Comparison of ENCODE assay signal across 30 mouse cellular contexts in the genomic region with DNA sequence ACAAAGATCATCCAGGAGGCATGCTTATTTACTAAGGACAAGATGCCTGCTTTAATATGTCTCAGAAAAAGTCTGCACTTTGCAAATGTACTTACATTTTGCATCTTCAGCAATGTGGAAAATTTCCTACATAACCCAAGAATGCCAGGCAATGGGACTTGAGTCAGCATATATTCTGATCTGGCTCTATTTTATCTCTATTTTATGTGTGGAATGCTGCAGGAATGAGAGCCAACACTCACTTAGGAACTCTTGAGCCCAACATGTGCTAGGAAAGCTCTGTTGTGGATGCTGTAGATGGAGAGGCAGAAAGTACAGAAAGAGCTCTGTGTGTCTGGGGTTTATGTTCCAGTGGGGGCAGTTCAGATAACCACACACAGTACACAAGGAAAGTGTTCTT.
DNase-seq lines count a peak whose midpoint lies in the region; ATAC-seq lines count a peak whose summit lies in the region.
"Had no signal": no experiment of that assay in that cellular context is flagged by ENCODE, and none has a peak within 500 bp of the region (broad histone marks: within the 10 kb centered on the region; RNA-seq: fewer than 3 reads in every experiment).

No protein-coding gene starts in this region.

- no peak overlapping the region for H3K4me2 ChIP-seq in lung, embryonic 15.5 days
- no peak overlapping the region for H3K4me2 ChIP-seq in forebrain, embryonic 12.5 days
- H3K4me2 ChIP-seq: embryonic facial prominence, embryonic 12.5 days; embryonic facial prominence, embryonic 15.5 days; forebrain, embryonic 15.5 days; heart, embryonic 12.5 days; heart, embryonic 15.5 days; hindbrain, embryonic 13.5 days had no signal

- H3K4me3 ChIP-seq in lung, embryonic 15.5 days, result no peak overlapping the region
- H3K4me3 ChIP-seq in forebrain, embryonic 12.5 days (replicated peaks), result no peak overlapping the region
- H3K4me3 ChIP-seq: embryonic facial prominence, embryonic 12.5 days; embryonic facial prominence, embryonic 15.5 days; forebrain, embryonic 15.5 days; heart, embryonic 12.5 days; heart, embryonic 15.5 days; hindbrain, embryonic 10.5 days; hindbrain, embryonic 13.5 days had no signal

- peak overlapping the region; percentile 46 for H3K27ac ChIP-seq in lung, embryonic 15.5 days
- H3K27ac ChIP-seq in forebrain, embryonic 12.5 days, result no peak overlapping the region
- H3K27ac ChIP-seq: embryonic facial prominence, embryonic 12.5 days; embryonic facial prominence, embryonic 15.5 days; forebrain, embryonic 15.5 days; heart, embryonic 15.5 days; hindbrain, embryonic 10.5 days; hindbrain, embryonic 13.5 days; hindbrain, postnatal 0 days had no signal

- ATAC-seq in frontal cortex, adult (ENCODE audit: low TSS enrichment), result peak; percentile 74
- ATAC-seq in lung, embryonic 15.5 days (ENCODE audit: borderline replicate concordance, extremely low read depth, low FRiP score, low TSS enrichment), result no peak
- no peak for ATAC-seq in forebrain, embryonic 12.5 days (ENCODE audit: low FRiP score)
- ATAC-seq: activated CD4-positive, CD25-positive, alpha-beta regulatory T cell, adult 4 months; forebrain, embryonic 15.5 days; hindbrain, postnatal 0 days; inflammation-experienced regulatory T-cells, adult 6 months had no signal

- H3K9me3 ChIP-seq in lung, embryonic 15.5 days, result no peaks in the 10 kb centered on the region
- H3K9me3 ChIP-seq in forebrain, embryonic 12.5 days, result no peaks in the 10 kb centered on the region
- H3K9me3 ChIP-seq: embryonic facial prominence, embryonic 12.5 days; embryonic facial prominence, embryonic 15.5 days; forebrain, embryonic 15.5 days; heart, embryonic 12.5 days; heart, embryonic 15.5 days; hindbrain, embryonic 10.5 days; hindbrain, embryonic 13.5 days had no signal

- peaks cover 20% of the 10 kb centered on the region; the same call in 1 of the 2 replicates for H3K4me1 ChIP-seq in lung, embryonic 15.5 days
- no peaks in the 10 kb centered on the region for H3K4me1 ChIP-seq in forebrain, embryonic 12.5 days
- H3K4me1 ChIP-seq: embryonic facial prominence, embryonic 12.5 days; embryonic facial prominence, embryonic 15.5 days; forebrain, embryonic 15.5 days; heart, embryonic 15.5 days; hindbrain, embryonic 10.5 days; hindbrain, embryonic 13.5 days had no signal

- H3K27me3 ChIP-seq in lung, embryonic 15.5 days, result no peaks in the 10 kb centered on the region
- no peaks in the 10 kb centered on the region for H3K27me3 ChIP-seq in forebrain, embryonic 12.5 days
- H3K27me3 ChIP-seq: CH12.LX; embryonic facial prominence, embryonic 12.5 days; embryonic facial prominence, embryonic 15.5 days; forebrain, embryonic 15.5 days; heart, embryonic 12.5 days; heart, embryonic 15.5 days; hindbrain, embryonic 13.5 days had no signal

- no peak for DNase-seq in frontal cortex, postnatal 25 days (ENCODE audit: low spot score in 2 of 2)
- DNase-seq in lung, postnatal 36 days, result no peak
- peak; percentile 48 for DNase-seq in 3T3-L1 (ENCODE audit: low read depth, low spot score)
- peak; percentile 40 for DNase-seq in brain, adult 2 months (ENCODE audit: low read depth, low spot score)
- DNase-seq in thymus, postnatal 25 days, result no peak
- DNase-seq: adrenal gland, adult 8-10 months; adrenal gland, postnatal 25 days; B cell, adult 2 months; cerebellum, adult 18-20 months; cerebellum, adult 9-10 months; cerebellum, postnatal 25 days; gastrocnemius, postnatal 25 days; heart, adult 18-20 months; heart, postnatal 10 days; heart, postnatal 36 days had no signal

- no peaks in the 10 kb centered on the region for H3K36me3 ChIP-seq in lung, embryonic 15.5 days
- H3K36me3 ChIP-seq in forebrain, embryonic 12.5 days (replicated peaks), result no peaks in the 10 kb centered on the region
- H3K36me3 ChIP-seq: embryonic facial prominence, embryonic 12.5 days; embryonic facial prominence, embryonic 15.5 days; forebrain, embryonic 15.5 days; G1E; heart, embryonic 12.5 days; heart, embryonic 15.5 days; hindbrain, embryonic 10.5 days; hindbrain, embryonic 13.5 days had no signal

- no peak overlapping the region for H3K9ac ChIP-seq in lung, embryonic 15.5 days
- no peak overlapping the region for H3K9ac ChIP-seq in forebrain, embryonic 12.5 days
- H3K9ac ChIP-seq: embryonic facial prominence, embryonic 12.5 days; embryonic facial prominence, embryonic 15.5 days; forebrain, embryonic 15.5 days; heart, embryonic 12.5 days; heart, embryonic 15.5 days; hindbrain, embryonic 13.5 days had no signal

Comparison
In these comparisons a context has a peak if more than half of its experiments do, and no peak if none do; other contexts are left out.
1. DNase-seq: peak in 3T3-L1 (single experiment) and brain, adult 2 months (single experiment); none in frontal cortex, postnatal 25 days (0 of 2), lung, postnatal 36 days (single experiment) and thymus, postnatal 25 days (single experiment).